Mouse (Mus musculus): ENCODE data around the gene Palld. TPM values are rescaled to one million over a fixed set of nuclear protein-coding genes. Genes with fewer than 3 reads are reported as not detected.

Gene Palld
- polyA plus RNA-seq, 1 experiment: 0.02 TPM

DNA sequence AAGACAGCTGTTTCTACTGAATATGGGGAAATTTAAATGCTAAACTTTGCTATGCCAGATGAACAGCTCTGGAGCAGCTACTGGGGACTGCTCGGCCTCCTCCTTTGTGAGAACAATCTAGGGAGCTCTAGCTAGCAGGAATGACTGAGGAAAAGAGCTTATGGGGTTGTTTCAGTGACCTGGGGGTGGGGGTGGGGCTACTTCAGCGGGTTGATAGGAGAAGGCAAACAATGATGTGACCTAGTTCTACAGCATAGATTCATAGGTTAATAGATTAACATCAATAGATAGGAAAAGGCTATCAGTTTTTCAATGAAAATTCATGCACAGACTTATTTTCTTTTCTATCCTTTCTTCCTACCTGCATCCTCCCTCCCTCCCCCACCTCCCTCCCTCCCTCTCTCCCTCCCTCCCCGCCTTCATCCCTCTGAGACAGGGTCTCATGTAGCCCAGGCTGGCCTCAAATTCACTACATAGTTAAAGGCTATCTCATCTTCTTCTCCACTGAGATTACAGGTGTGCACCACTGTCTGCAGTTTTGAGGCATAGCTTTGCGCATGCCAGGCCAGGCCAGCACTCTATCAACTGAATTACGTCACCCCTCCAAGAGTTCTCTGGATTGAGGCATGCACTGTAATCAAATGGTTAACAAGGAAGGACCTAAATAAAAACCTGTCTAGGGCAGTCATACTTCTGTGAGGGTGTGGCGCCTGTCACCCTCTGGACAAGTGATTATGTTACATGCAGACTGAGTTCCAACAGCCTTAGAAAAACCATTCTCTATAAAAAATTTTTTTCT lies 158.5 kb downstream of the Palld start:
- Histone ChIP-seq H3K9me3 (ENCODE audit: control insufficient read depth, low read length) (peaks cover 2% of the 10 kb centered on the region; the same call in 1 of the 2 replicates), H3K36me3 (ENCODE audit: control insufficient read depth) (no peaks in the 10 kb centered on the region), H3K27me3 (ENCODE audit: control insufficient read depth) (no peaks in the 10 kb centered on the region), H3K4me3 (replicated peaks) (no peak overlapping the region), H3K4me1 (ENCODE audit: control insufficient read depth) (no peaks in the 10 kb centered on the region)
- TF ChIP-seq GATA1 (IDR thresholded peaks at IDR 0.05; ENCODE audit: low read length) (no peak), TAL1 (IDR thresholded peaks at IDR 0.05; ENCODE audit: low read length) (no peak)

GRCm38 (mm10) chr8:61737465-61737864 lies 165.0 kb downstream of the Palld start:
- TF ChIP-seq TAL1 (IDR thresholded peaks at IDR 0.05; ENCODE audit: low read length): no peak
- TF ChIP-seq GATA1 (IDR thresholded peaks at IDR 0.05; ENCODE audit: low read length): no peak
- H3K36me3 ChIP-seq (ENCODE audit: control insufficient read depth): no peaks in the 10 kb centered on the region
- no peaks in the 10 kb centered on the region for H3K27me3 ChIP-seq (ENCODE audit: control insufficient read depth)
- peaks cover 2% of the 10 kb centered on the region; the same call in 1 of the 2 replicates for H3K9me3 ChIP-seq (ENCODE audit: control insufficient read depth, low read length)
- H3K4me1 ChIP-seq (ENCODE audit: control insufficient read depth): no peaks in the 10 kb centered on the region
- H3K4me3 ChIP-seq (replicated peaks): no peak overlapping the region

DNA sequence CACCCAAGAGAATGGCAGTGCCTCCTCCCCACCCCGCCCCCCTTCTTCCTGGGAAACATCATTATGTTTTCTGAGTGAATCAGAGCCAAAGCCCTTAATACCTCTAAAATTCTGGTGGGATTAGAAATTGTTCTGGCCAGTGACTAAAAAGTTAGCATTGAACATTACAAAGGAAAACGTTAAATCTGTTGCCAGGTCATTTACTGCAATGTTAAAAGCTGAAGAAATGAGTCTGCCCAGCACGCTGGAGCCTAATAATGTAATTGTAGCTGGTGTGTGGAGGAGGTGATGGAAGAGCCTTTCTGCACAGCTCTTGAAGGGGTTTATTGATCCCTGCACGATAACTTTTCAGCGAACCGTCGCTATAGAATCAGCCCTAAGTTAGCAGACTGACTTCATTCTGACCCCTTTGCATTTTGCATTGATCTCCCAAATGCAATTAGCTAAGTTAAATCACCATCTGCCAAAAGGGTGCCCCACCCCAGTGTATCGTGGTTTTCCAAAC lies 165.7 kb downstream of the Palld start:
- Histone ChIP-seq H3K9me3 (ENCODE audit: control insufficient read depth, low read length) (peaks cover 2% of the 10 kb centered on the region; the same call in 1 of the 2 replicates), H3K27me3 (ENCODE audit: control insufficient read depth) (no peaks in the 10 kb centered on the region), H3K4me1 (ENCODE audit: control insufficient read depth) (no peaks in the 10 kb centered on the region), H3K4me3 (replicated peaks) (no peak overlapping the region), H3K36me3 (ENCODE audit: control insufficient read depth) (no peaks in the 10 kb centered on the region)
- TF ChIP-seq GATA1 (IDR thresholded peaks at IDR 0.05; ENCODE audit: low read length) (no peak), TAL1 (IDR thresholded peaks at IDR 0.05; ENCODE audit: low read length) (no peak)

- Histone ChIP-seq H3K36me3 (ENCODE audit: control insufficient read depth) (no peaks in the 10 kb centered on the region), H3K4me3 (replicated peaks) (no peak overlapping the region), H3K9me3 (ENCODE audit: control insufficient read depth, low read length) (peaks cover 2% of the 10 kb centered on the region; the same call in 1 of the 2 replicates), H3K4me1 (ENCODE audit: control insufficient read depth) (no peaks in the 10 kb centered on the region), H3K27me3 (ENCODE audit: control insufficient read depth) (no peaks in the 10 kb centered on the region)
- TF ChIP-seq GATA1 (IDR thresholded peaks at IDR 0.05; ENCODE audit: low read length): no peak
- no peak for TF ChIP-seq TAL1 (IDR thresholded peaks at IDR 0.05; ENCODE audit: low read length)
Measured at GRCm38 (mm10) chr8:61736117-61736516, 166.4 kb downstream of the Palld start.

DNA sequence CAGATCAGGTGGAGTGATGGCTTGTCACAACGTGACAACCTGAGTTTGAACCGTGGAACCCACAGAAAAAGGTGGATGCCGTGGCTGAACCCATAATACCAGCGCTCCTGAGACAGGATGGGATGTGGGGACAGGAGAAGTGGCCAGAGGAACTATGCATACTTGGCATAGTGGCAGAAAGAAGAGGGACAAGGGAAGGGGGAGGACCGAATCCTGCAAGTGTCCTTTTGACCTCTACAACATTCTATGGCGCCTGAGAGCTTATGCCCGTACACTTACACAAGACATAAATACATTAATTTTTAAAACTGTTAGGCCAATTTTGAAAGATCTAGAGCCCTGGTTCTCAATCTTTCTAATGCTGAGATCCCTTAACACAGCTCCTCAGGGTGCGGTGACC lies 168.3 kb downstream of the Palld start:
- Histone ChIP-seq H3K4me3 (replicated peaks) (no peak overlapping the region), H3K4me1 (ENCODE audit: control insufficient read depth) (no peaks in the 10 kb centered on the region), H3K36me3 (ENCODE audit: control insufficient read depth) (no peaks in the 10 kb centered on the region), H3K27me3 (ENCODE audit: control insufficient read depth) (no peaks in the 10 kb centered on the region), H3K9me3 (ENCODE audit: control insufficient read depth, low read length) (no peaks in the 10 kb centered on the region)
- TF ChIP-seq TAL1 (IDR thresholded peaks at IDR 0.05; ENCODE audit: low read length) (no peak), GATA1 (IDR thresholded peaks at IDR 0.05; ENCODE audit: low read length) (no peak)

- no peaks in the 10 kb centered on the region for H3K36me3 ChIP-seq (ENCODE audit: control insufficient read depth)
- no peak overlapping the region for H3K4me3 ChIP-seq (replicated peaks)
- no peaks in the 10 kb centered on the region for H3K4me1 ChIP-seq (ENCODE audit: control insufficient read depth)
- H3K9me3 ChIP-seq (ENCODE audit: control insufficient read depth, low read length): no peaks in the 10 kb centered on the region
- no peak for TF ChIP-seq GATA1 (IDR thresholded peaks at IDR 0.05; ENCODE audit: low read length)
- no peak for TF ChIP-seq TAL1 (IDR thresholded peaks at IDR 0.05; ENCODE audit: low read length)
- no peaks in the 10 kb centered on the region for H3K27me3 ChIP-seq (ENCODE audit: control insufficient read depth)
Measured at GRCm38 (mm10) chr8:61732184-61732583, 170.3 kb downstream of the Palld start.

GRCm38 (mm10) chr8:61731306-61732088 lies 171.0 kb downstream of the Palld start:
- Histone ChIP-seq H3K9me3 (ENCODE audit: control insufficient read depth, low read length) (no peaks in the 10 kb centered on the region), H3K27me3 (ENCODE audit: control insufficient read depth) (no peaks in the 10 kb centered on the region), H3K4me3 (replicated peaks) (no peak overlapping the region), H3K4me1 (ENCODE audit: control insufficient read depth) (no peaks in the 10 kb centered on the region), H3K36me3 (ENCODE audit: control insufficient read depth) (no peaks in the 10 kb centered on the region)
- TF ChIP-seq GATA1 (IDR thresholded peaks at IDR 0.05; ENCODE audit: low read length) (no peak), TAL1 (IDR thresholded peaks at IDR 0.05; ENCODE audit: low read length) (no peak)

- Histone ChIP-seq H3K27me3 (ENCODE audit: control insufficient read depth) (no peaks in the 10 kb centered on the region), H3K4me1 (ENCODE audit: control insufficient read depth) (no peaks in the 10 kb centered on the region), H3K4me3 (replicated peaks) (no peak overlapping the region), H3K9me3 (ENCODE audit: control insufficient read depth, low read length) (no peaks in the 10 kb centered on the region), H3K36me3 (ENCODE audit: control insufficient read depth) (no peaks in the 10 kb centered on the region)
- TF ChIP-seq GATA1 (IDR thresholded peaks at IDR 0.05; ENCODE audit: low read length) (no peak), TAL1 (IDR thresholded peaks at IDR 0.05; ENCODE audit: low read length) (no peak)
Measured at GRCm38 (mm10) chr8:61730669-61731068, 171.8 kb downstream of the Palld start.
